Mouse (Mus musculus) MEL (cell line): ENCODE results near the gene Kctd13.

ENCODE experiments used
- POLR2AphosphoS2 ChIP-seq: IDR thresholded peaks from 2 replicates; pipeline ENCODE4 v1.6.1; 2011; ENCODE audit warnings: low read length, improper control_type of control experiment
- POLR2AphosphoS5 ChIP-seq: IDR thresholded peaks from 2 replicates; pipeline ENCODE4 v1.6.1; 2012; ENCODE audit warnings: low read depth, borderline replicate concordance, mild to moderate bottlenecking, inconsistent platforms, low read length, moderate library complexity, mixed read lengths
- USF1 ChIP-seq: IDR thresholded peaks from 2 replicates; pipeline ENCODE4 v1.6.1; 2014; ENCODE audit warnings: low read depth, mild to moderate bottlenecking, inconsistent platforms, low read length, improper control_type of control experiment, moderate library complexity

GRCm38 (mm10) chr7:126905590-126905989 is 23.1 kb upstream of the Kctd13 start:
- TF ChIP-seq POLR2AphosphoS5 (no peak), USF1 (no peak), POLR2AphosphoS2 (no peak)
